Comparison of ENCODE assay signal across 8 mouse cellular contexts in the genomic region with DNA sequence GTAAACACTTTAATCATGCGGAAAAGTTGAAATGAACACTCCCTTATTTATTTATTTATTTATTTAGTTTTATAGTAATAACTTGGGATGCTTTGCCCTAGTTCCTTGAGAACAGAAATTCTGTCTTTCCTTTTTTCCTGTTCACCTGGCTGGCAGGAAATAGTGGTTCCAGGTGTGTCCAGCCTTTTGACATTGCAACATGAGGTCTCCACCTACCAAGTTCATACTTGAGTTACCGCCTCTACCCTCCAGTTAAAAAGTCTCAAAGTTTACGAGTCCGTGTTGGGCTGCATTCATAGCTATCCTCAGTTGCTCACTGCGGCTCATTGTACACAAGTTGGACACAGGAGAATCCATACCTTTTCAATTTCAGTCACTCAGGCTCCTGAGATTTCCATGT. TPM values are rescaled to one million over a fixed set of nuclear protein-coding genes. Genes with fewer than 3 reads are reported as not detected.
DNase-seq lines count a peak whose midpoint lies in the region; ATAC-seq and TF ChIP-seq lines count a peak whose summit lies in the region.

No protein-coding gene starts in this region.

- no peak overlapping the region; the same call in 1 of the 2 replicates for H3K9ac ChIP-seq in heart, adult 2 months (ENCODE audit: low read depth, low read length)
- H3K9ac ChIP-seq in hindbrain, embryonic 15.5 days, result peak overlapping the region; percentile 89; the same call in 1 of the 2 replicates

- no peaks in the 10 kb centered on the region; the same call in 1 of the 2 replicates for H3K4me1 ChIP-seq in heart, adult 2 months (ENCODE audit: control insufficient read depth, insufficient read depth, low read length)
- no peaks in the 10 kb centered on the region; the same call in 1 of the 2 replicates for H3K4me1 ChIP-seq in bone marrow, adult 2 months (ENCODE audit: control insufficient read depth, insufficient read depth, low read length)
- H3K4me1 ChIP-seq in hindbrain, embryonic 15.5 days (replicated peaks), result peaks cover 17% of the 10 kb centered on the region

- H3K27me3 ChIP-seq in heart, adult 2 months (ENCODE audit: control insufficient read depth, insufficient read depth, low read length), result no peaks in the 10 kb centered on the region
- H3K27me3 ChIP-seq in hindbrain, embryonic 15.5 days, result no peaks in the 10 kb centered on the region

- peak overlapping the region; percentile 86; the same call in 1 of the 2 replicates for H3K27ac ChIP-seq in heart, adult 2 months
- no peak overlapping the region; the same call in 1 of the 2 replicates for H3K27ac ChIP-seq in bone marrow, adult 2 months (ENCODE audit: control insufficient read depth, insufficient read depth, low read depth, low read length, poor library complexity)
- no peak overlapping the region for H3K27ac ChIP-seq in hindbrain, embryonic 15.5 days (replicated peaks)
- no peak overlapping the region for H3K27ac ChIP-seq in macrophage

- peaks cover 3% of the 10 kb centered on the region for H3K36me3 ChIP-seq in heart, adult 2 months (ENCODE audit: control insufficient read depth, insufficient read depth, low read length)
- 0 out of 2 replicates have a peak, but pooled peaks cover 2% of the 10 kb centered on the region for H3K36me3 ChIP-seq in hindbrain, embryonic 15.5 days
- no peaks in the 10 kb centered on the region for H3K36me3 ChIP-seq in macrophage (ENCODE audit: inconsistent target)

- TF ChIP-seq POLR2A in heart, adult 2 months (IDR thresholded peaks at IDR 0.05; ENCODE audit: insufficient read depth, low read depth, low read length), result no peak
- no peak for TF ChIP-seq POLR2A in bone marrow, adult 2 months (IDR thresholded peaks at IDR 0.05; ENCODE audit: borderline replicate concordance, control insufficient read depth, low read depth, low read length)

- intact Hi-C loops in heart, adult 2 months (cut with DNase I), result no loop called here

- H3K9me3 ChIP-seq in hindbrain, embryonic 15.5 days, result no peaks in the 10 kb centered on the region

- TF ChIP-seq CTCF in heart, adult 2 months (IDR thresholded peaks at IDR 0.05), result no peak
- no peak for TF ChIP-seq CTCF in bone marrow, adult 2 months (IDR thresholded peaks at IDR 0.05; ENCODE audit: control insufficient read depth, insufficient read depth, low read length)

- peak overlapping the region; percentile 93 for H3K4me2 ChIP-seq in hindbrain, embryonic 15.5 days

- TF ChIP-seq EP300 in heart, adult 2 months (IDR thresholded peaks at IDR 0.05; ENCODE audit: insufficient read depth, low read depth, low read length), result no peak

- 0 out of 2 replicates have a peak, but pooled peaks cover 1% of the 10 kb centered on the region for H3K79me2 ChIP-seq in heart, adult 2 months (replicated peaks; ENCODE audit: control insufficient read depth, insufficient read depth, low read length)
- H3K79me2 ChIP-seq in macrophage (ENCODE audit: inconsistent target), result no peaks in the 10 kb centered on the region

- no peak for DNase-seq in heart, adult 2 months
- DNase-seq in heart, adult 8-10 months (ENCODE audit: low spot score), result no peak
- DNase-seq in embryo, embryonic 11 days, result no peak
- no peak for DNase-seq in adrenal gland, postnatal 14 days
- no peak for DNase-seq in embryo, embryonic 10.5 days (ENCODE audit: low spot score)

- ATAC-seq in hindbrain, embryonic 15.5 days (ENCODE audit: low FRiP score, low read depth), result no peak

- WGBS in heart, adult 2 months, result 35% methylated on average over 5 of the region's 5 CpGs
- 27% methylated on average over 5 of the region's 5 CpGs for WGBS in bone marrow, adult 2 months
- 44% methylated on average over 5 of the region's 5 CpGs for WGBS in hindbrain, embryonic 15.5 days
- 26% methylated on average over 5 of the region's 5 CpGs for WGBS in macrophage (ENCODE audit: missing documents)

- peak overlapping the region; percentile 84 for H3K4me3 ChIP-seq in heart, adult 2 months
- peak overlapping the region; percentile 98 for H3K4me3 ChIP-seq in bone marrow, adult 2 months (replicated peaks; ENCODE audit: control insufficient read depth, low read depth, low read length)
- peak overlapping the region; percentile 98 for H3K4me3 ChIP-seq in hindbrain, embryonic 15.5 days
- peak overlapping the region; percentile 54 for H3K4me3 ChIP-seq in macrophage (ENCODE audit: inconsistent target)

RNA-seq across cellular contexts. Expression of gene Nars2, which starts 0.8 kb away (rescaled TPM):
- total RNA-seq in heart, adult 2 months (2021), result 10 to 100 TPM; 17.5 to 18.9 TPM
- 4.1 and 9.1 TPM in 2 replicates for polyA plus RNA-seq in heart, adult 2 months (2012; rRNA removed)
- total RNA-seq in heart, adult 8-10 months (2022), result 10 to 100 TPM; 16.9 to 24.1 (median 19.8) TPM
- polyA plus RNA-seq in bone marrow, adult 2 months (2011; ENCODE audit: insufficient read depth, insufficient read length, low replicate concordance, missing spikeins), result 4.2 and 7.1 TPM in 2 replicates
- polyA plus RNA-seq in hindbrain, embryonic 15.5 days (2015; fragmentation: Nextera tagmentation; extraction: Ambion mirVana), result 16.8 and 20.5 TPM in 2 replicates
- total RNA-seq in macrophage (2018; cell fraction: chromatin; rRNA removed), result 10 to 100 TPM in 19 of 26 experiments, 1 to 10 TPM in 7; 3.2 to 35.9 (median 18.5) TPM
- total RNA-seq in macrophage (2018; cell fraction: cytosol; rRNA removed), result 1 to 10 TPM; 1.6 to 4.9 (median 2.9) TPM
- 10 to 100 TPM in 12 of 26 experiments, 1 to 10 TPM in 14; 1.8 to 31.1 (median 8.3) TPM for total RNA-seq in macrophage (2018; cell fraction: nucleus; rRNA removed)
- 3.4 to 4.5 TPM (median 3.9 TPM) in 3 replicates for polyA plus RNA-seq in macrophage (2018)
- 19.3 and 23.8 TPM in 2 replicates for total RNA-seq in adrenal gland, postnatal 14 days (2021)
